Mouse (Mus musculus) liver, embryonic 14 days (tissue): ENCODE measurements around the gene Spin2g. TPM values are rescaled to one million over a fixed set of nuclear protein-coding genes. Genes with fewer than 3 reads are reported as not detected.

Experiments
- polyA plus RNA-seq: library from polyadenylated mRNA; depleted of rRNA; stranded (reverse); fragments of >200 nt; gene quantifications from 2 replicates; pipeline ENCODE4 v1.2.3, GENCODE M21; 2012; rRNA removed

Gene Spin2g
- polyA plus RNA-seq, result not detected in 2 replicates

GRCm38 (mm10) chrX:34238633-34239032 lies at the start of gene Spin2g:
TSS of gene Spin2g (minus strand) at chrX:34238733.

Other genes starting within 250 kb of the Spin2g start
- not detected in 2 replicates for gene Btbd35f9, start 77.2 kb downstream of the Spin2g start, polyA plus RNA-seq
- gene Btbd35f8, start 211.8 kb upstream of the Spin2g start, polyA plus RNA-seq, result not detected in 2 replicates